In genomic region chr12:8300111-8300480, GRCm38 (mm10) we compare ENCODE assay signal across 17 mouse cellular contexts. TPM values are rescaled to one million over a fixed set of nuclear protein-coding genes. Genes with fewer than 3 reads are reported as not detected.
DNase-seq lines count a peak whose midpoint lies in the region; ATAC-seq and TF ChIP-seq lines count a peak whose summit lies in the region.
"Had no signal": no experiment of that assay in that cellular context is flagged by ENCODE, and none has a peak within 500 bp of the region (broad histone marks: within the 10 kb centered on the region; RNA-seq: fewer than 3 reads in every experiment).

No protein-coding gene starts in this region.

- peak; percentile 28 for DNase-seq in forebrain, postnatal 0 days
- no peak for DNase-seq in kidney, postnatal 4 days
- DNase-seq in embryonic facial prominence, embryonic 14.5 days (ENCODE audit: low spot score) = no peak
- no peak for DNase-seq in limb, embryonic 14.5 days (ENCODE audit: low spot score)
- DNase-seq in adipocyte (ENCODE audit: low spot score) = no peak
- DNase-seq: adrenal gland, postnatal 14 days; gastrocnemius, postnatal 36 days; kidney, postnatal 14 days; layer of hippocampus, postnatal 36 days; thymus, adult 2 months had no signal

- no peaks in the 10 kb centered on the region for H3K9me3 ChIP-seq in forebrain, postnatal 0 days (ENCODE audit: low read length)
- no peaks in the 10 kb centered on the region for H3K9me3 ChIP-seq in forebrain, embryonic 12.5 days
- H3K9me3 ChIP-seq in kidney, embryonic 16.5 days (ENCODE audit: low read length) = no peaks in the 10 kb centered on the region
- H3K9me3 ChIP-seq in embryonic facial prominence, embryonic 14.5 days (ENCODE audit: control insufficient read depth, low read length) = no peaks in the 10 kb centered on the region
- no peaks in the 10 kb centered on the region for H3K9me3 ChIP-seq in limb, embryonic 14.5 days (ENCODE audit: control insufficient read depth, low read length)
- no peaks in the 10 kb centered on the region for H3K9me3 ChIP-seq in intestine, embryonic 15.5 days
- H3K9me3 ChIP-seq: forebrain, embryonic 15.5 days; hindbrain, embryonic 15.5 days had no signal

- WGBS in forebrain, postnatal 0 days = 20% methylated on average over 10 of the region's 10 CpGs
- 8% methylated on average over 10 of the region's 10 CpGs for WGBS in forebrain, embryonic 12.5 days
- WGBS in kidney, embryonic 16.5 days = 25% methylated on average over 10 of the region's 10 CpGs
- 24% methylated on average over 10 of the region's 10 CpGs for WGBS in embryonic facial prominence, embryonic 14.5 days
- 27% methylated on average over 9 of the region's 10 CpGs for WGBS in limb, embryonic 14.5 days
- 26% methylated on average over 10 of the region's 10 CpGs for WGBS in intestine, embryonic 15.5 days

- H3K4me1 ChIP-seq in forebrain, postnatal 0 days (ENCODE audit: insufficient read depth) = no peaks in the 10 kb centered on the region
- H3K4me1 ChIP-seq in forebrain, embryonic 12.5 days = peaks cover 28% of the 10 kb centered on the region
- peaks cover 9% of the 10 kb centered on the region; the same call in 1 of the 2 replicates for H3K4me1 ChIP-seq in kidney, embryonic 16.5 days (ENCODE audit: insufficient read depth, low read length)
- peaks cover 16% of the 10 kb centered on the region for H3K4me1 ChIP-seq in embryonic facial prominence, embryonic 14.5 days (ENCODE audit: control insufficient read depth, insufficient read depth, low read length)
- H3K4me1 ChIP-seq in limb, embryonic 14.5 days (ENCODE audit: control insufficient read depth, insufficient read depth, low read length) = peaks cover 12% of the 10 kb centered on the region
- peaks cover 30% of the 10 kb centered on the region for H3K4me1 ChIP-seq in intestine, embryonic 15.5 days (replicated peaks)

- TF ChIP-seq CTCF in forebrain, postnatal 0 days (IDR thresholded peaks at IDR 0.05; ENCODE audit: low read depth) = no peak

- no peak overlapping the region for H3K9ac ChIP-seq in forebrain, postnatal 0 days
- H3K9ac ChIP-seq in forebrain, embryonic 12.5 days = no peak overlapping the region
- H3K9ac ChIP-seq in kidney, embryonic 16.5 days (replicated peaks; ENCODE audit: low read length) = no peak overlapping the region
- peak overlapping the region; percentile 15; the same call in 1 of the 2 replicates for H3K9ac ChIP-seq in embryonic facial prominence, embryonic 14.5 days (ENCODE audit: low read depth, low read length)
- no peak overlapping the region for H3K9ac ChIP-seq in limb, embryonic 14.5 days (ENCODE audit: low read depth, low read length, severe bottlenecking)
- no peak overlapping the region for H3K9ac ChIP-seq in intestine, embryonic 15.5 days
- H3K9ac ChIP-seq: forebrain, embryonic 15.5 days; hindbrain, embryonic 15.5 days had no signal

- no peak overlapping the region for H3K27ac ChIP-seq in forebrain, postnatal 0 days (ENCODE audit: low read depth, low read length)
- H3K27ac ChIP-seq in forebrain, embryonic 12.5 days = no peak overlapping the region
- H3K27ac ChIP-seq in kidney, embryonic 16.5 days (ENCODE audit: low read length) = no peak overlapping the region
- no peak overlapping the region for H3K27ac ChIP-seq in embryonic facial prominence, embryonic 14.5 days (replicated peaks; ENCODE audit: low read depth, low read length)
- no peak overlapping the region for H3K27ac ChIP-seq in limb, embryonic 14.5 days (replicated peaks; ENCODE audit: low read depth, low read length)
- H3K27ac ChIP-seq in intestine, embryonic 15.5 days = no peak overlapping the region
- H3K27ac ChIP-seq: forebrain, embryonic 15.5 days; hindbrain, embryonic 15.5 days had no signal

- H3K27me3 ChIP-seq in forebrain, postnatal 0 days (ENCODE audit: insufficient read depth, low read length) = peaks cover 84% of the 10 kb centered on the region
- peaks cover 94% of the 10 kb centered on the region for H3K27me3 ChIP-seq in forebrain, embryonic 12.5 days
- peaks cover 92% of the 10 kb centered on the region for H3K27me3 ChIP-seq in kidney, embryonic 16.5 days (ENCODE audit: insufficient read depth, low read length)
- H3K27me3 ChIP-seq in embryonic facial prominence, embryonic 14.5 days (replicated peaks; ENCODE audit: control insufficient read depth, insufficient read depth, low read length) = peaks cover 96% of the 10 kb centered on the region
- peaks cover 92% of the 10 kb centered on the region for H3K27me3 ChIP-seq in limb, embryonic 14.5 days (ENCODE audit: control insufficient read depth, insufficient read depth, low read length)
- H3K27me3 ChIP-seq in intestine, embryonic 15.5 days (replicated peaks) = peaks cover 93% of the 10 kb centered on the region

- no peak overlapping the region for H3K4me3 ChIP-seq in forebrain, postnatal 0 days (ENCODE audit: low read depth, low read length)
- H3K4me3 ChIP-seq in forebrain, embryonic 12.5 days (replicated peaks) = no peak overlapping the region
- H3K4me3 ChIP-seq in kidney, embryonic 16.5 days (ENCODE audit: low read length) = peak overlapping the region; percentile 6; the same call in 1 of the 2 replicates
- peak overlapping the region; percentile 54 for H3K4me3 ChIP-seq in embryonic facial prominence, embryonic 14.5 days (ENCODE audit: low read depth, low read length)
- peak overlapping the region; percentile 7; the same call in 1 of the 2 replicates for H3K4me3 ChIP-seq in limb, embryonic 14.5 days (replicated peaks; ENCODE audit: low read length)
- no peak overlapping the region for H3K4me3 ChIP-seq in intestine, embryonic 15.5 days (replicated peaks)
- H3K4me3 ChIP-seq: forebrain, embryonic 15.5 days had no signal

- no peak for TF ChIP-seq POLR2A in limb, embryonic 14.5 days (IDR thresholded peaks at IDR 0.05; ENCODE audit: borderline replicate concordance, extremely low read depth, insufficient read depth, insufficient read length)

- ATAC-seq in forebrain, postnatal 0 days = no peak
- ATAC-seq in forebrain, embryonic 12.5 days (ENCODE audit: low FRiP score) = no peak
- ATAC-seq in kidney, embryonic 16.5 days (ENCODE audit: low FRiP score, low TSS enrichment) = no peak
- ATAC-seq in embryonic facial prominence, embryonic 14.5 days (ENCODE audit: low read depth) = no peak
- ATAC-seq in limb, embryonic 14.5 days (ENCODE audit: low FRiP score, low read depth) = no peak
- no peak for ATAC-seq in intestine, embryonic 15.5 days
- ATAC-seq: forebrain, embryonic 15.5 days; lung, postnatal 0 days had no signal

- no peaks in the 10 kb centered on the region for H3K36me3 ChIP-seq in forebrain, postnatal 0 days (ENCODE audit: insufficient read depth)
- no peaks in the 10 kb centered on the region for H3K36me3 ChIP-seq in forebrain, embryonic 12.5 days (replicated peaks)
- H3K36me3 ChIP-seq in kidney, embryonic 16.5 days (ENCODE audit: insufficient read depth, low read length) = no peaks in the 10 kb centered on the region
- H3K36me3 ChIP-seq in embryonic facial prominence, embryonic 14.5 days (ENCODE audit: control insufficient read depth, insufficient read depth, low read length) = no peaks in the 10 kb centered on the region
- no peaks in the 10 kb centered on the region for H3K36me3 ChIP-seq in limb, embryonic 14.5 days (ENCODE audit: control insufficient read depth, insufficient read depth, low read length)
- no peaks in the 10 kb centered on the region for H3K36me3 ChIP-seq in intestine, embryonic 15.5 days
- H3K36me3 ChIP-seq: forebrain, embryonic 15.5 days; hindbrain, embryonic 15.5 days had no signal

- no peak overlapping the region for H3K4me2 ChIP-seq in forebrain, postnatal 0 days (ENCODE audit: low read depth)
- no peak overlapping the region for H3K4me2 ChIP-seq in forebrain, embryonic 12.5 days
- H3K4me2 ChIP-seq in kidney, embryonic 16.5 days (replicated peaks; ENCODE audit: low read depth, low read length) = no peak overlapping the region
- peak overlapping the region; percentile 78; the same call in 1 of the 2 replicates for H3K4me2 ChIP-seq in embryonic facial prominence, embryonic 14.5 days (ENCODE audit: low read depth, low read length)
- H3K4me2 ChIP-seq in limb, embryonic 14.5 days (replicated peaks; ENCODE audit: low read depth, low read length, severe bottlenecking) = no peak overlapping the region
- H3K4me2 ChIP-seq in intestine, embryonic 15.5 days (replicated peaks) = no peak overlapping the region
- H3K4me2 ChIP-seq: forebrain, embryonic 15.5 days; hindbrain, embryonic 15.5 days had no signal

RNA-seq across cellular contexts. Expression of gene Gdf7, which starts 1.7 kb away (rescaled TPM):
- total RNA-seq in forebrain, postnatal 0 days (2014; rRNA removed) = 0.14 and 0.54 TPM in 2 replicates
- polyA plus RNA-seq in forebrain, postnatal 0 days (2015; fragmentation: Nextera tagmentation; extraction: Ambion mirVana) = 0.10 and 0.18 TPM in 2 replicates
- polyA plus RNA-seq in forebrain, embryonic 12.5 days (2016; fragmentation: Nextera tagmentation; extraction: Ambion mirVana) = 0.27 and 0.34 TPM in 2 replicates
- 1.0 and 1.1 TPM in 2 replicates for polyA plus RNA-seq in kidney, embryonic 16.5 days (2015; fragmentation: Nextera tagmentation; extraction: Ambion mirVana)
- polyA plus RNA-seq in embryonic facial prominence, embryonic 14.5 days (2014; fragmentation: Nextera tagmentation; extraction: Ambion mirVana) = 0.24 and 0.54 TPM in 2 replicates
- polyA plus RNA-seq in limb, embryonic 14.5 days (2012; rRNA removed) = 0.62 and 0.81 TPM in 2 replicates
- 0.34 and 0.51 TPM in 2 replicates for polyA plus RNA-seq in limb, embryonic 14.5 days (2014; fragmentation: Nextera tagmentation; extraction: Ambion mirVana)
- polyA plus RNA-seq in intestine, embryonic 15.5 days (2015; fragmentation: Nextera tagmentation; extraction: Ambion mirVana) = not detected in 2 replicates
- total RNA-seq: adrenal gland, postnatal 14 days; gastrocnemius, postnatal 36 days; liver, adult 2 months had no signal
- polyA plus RNA-seq: liver, adult 2 months; lung, postnatal 0 days had no signal

RNA-seq across cellular contexts. Expression of gene Hs1bp3, which starts 13.1 kb away (rescaled TPM):
- 5.5 and 7.0 TPM in 2 replicates for total RNA-seq in forebrain, postnatal 0 days (2014; rRNA removed)
- polyA plus RNA-seq in forebrain, postnatal 0 days (2015; fragmentation: Nextera tagmentation; extraction: Ambion mirVana) = 4.2 and 5.8 TPM in 2 replicates
- 11.5 and 11.7 TPM in 2 replicates for polyA plus RNA-seq in forebrain, embryonic 12.5 days (2016; fragmentation: Nextera tagmentation; extraction: Ambion mirVana)
- 20.0 and 20.8 TPM in 2 replicates for polyA plus RNA-seq in kidney, embryonic 16.5 days (2015; fragmentation: Nextera tagmentation; extraction: Ambion mirVana)
- polyA plus RNA-seq in embryonic facial prominence, embryonic 14.5 days (2014; fragmentation: Nextera tagmentation; extraction: Ambion mirVana) = 10.4 and 12.4 TPM in 2 replicates
- 16.7 and 24.9 TPM in 2 replicates for polyA plus RNA-seq in limb, embryonic 14.5 days (2012; rRNA removed)
- polyA plus RNA-seq in limb, embryonic 14.5 days (2014; fragmentation: Nextera tagmentation; extraction: Ambion mirVana) = 12.6 and 13.6 TPM in 2 replicates
- polyA plus RNA-seq in intestine, embryonic 15.5 days (2015; fragmentation: Nextera tagmentation; extraction: Ambion mirVana) = 21.4 and 23.4 TPM in 2 replicates

Comparison
In these comparisons a context has a peak if more than half of its experiments do, and no peak if none do; other contexts are left out.
1. H3K4me3 ChIP-seq: peak in kidney, embryonic 16.5 days (single experiment), embryonic facial prominence, embryonic 14.5 days (single experiment) and limb, embryonic 14.5 days (single experiment); none in forebrain, postnatal 0 days (single experiment), forebrain, embryonic 12.5 days (single experiment) and intestine, embryonic 15.5 days (single experiment).